Mouse (Mus musculus) testis, postnatal 10 days (tissue): Measurements from ENCODE around the gene Sh3bp5.

Experiments
- DNase-seq: peaks from one replicate; pipeline ENCODE4 v3.0.0; 2021; ENCODE audit warnings: low spot score

The Sh3bp5 gene

DNA sequence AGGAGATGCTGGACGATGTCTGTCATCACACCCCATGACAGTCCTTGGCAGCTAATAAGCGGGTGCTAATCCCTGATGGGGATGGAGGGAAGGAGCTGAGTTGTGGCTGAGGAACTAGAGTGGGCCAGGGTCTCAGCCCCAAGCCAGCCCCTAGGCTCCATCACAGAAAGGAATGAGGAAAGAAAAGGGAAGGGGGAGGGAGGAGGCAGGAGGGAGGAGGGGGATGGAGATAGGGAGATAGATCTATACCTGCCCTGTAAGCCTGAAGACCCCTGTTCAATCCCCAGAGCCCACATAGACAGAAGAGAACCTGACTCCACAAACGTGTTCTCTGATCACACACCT is 42.4 kb downstream of the Sh3bp5 start:
- no peak for DNase-seq

DNA sequence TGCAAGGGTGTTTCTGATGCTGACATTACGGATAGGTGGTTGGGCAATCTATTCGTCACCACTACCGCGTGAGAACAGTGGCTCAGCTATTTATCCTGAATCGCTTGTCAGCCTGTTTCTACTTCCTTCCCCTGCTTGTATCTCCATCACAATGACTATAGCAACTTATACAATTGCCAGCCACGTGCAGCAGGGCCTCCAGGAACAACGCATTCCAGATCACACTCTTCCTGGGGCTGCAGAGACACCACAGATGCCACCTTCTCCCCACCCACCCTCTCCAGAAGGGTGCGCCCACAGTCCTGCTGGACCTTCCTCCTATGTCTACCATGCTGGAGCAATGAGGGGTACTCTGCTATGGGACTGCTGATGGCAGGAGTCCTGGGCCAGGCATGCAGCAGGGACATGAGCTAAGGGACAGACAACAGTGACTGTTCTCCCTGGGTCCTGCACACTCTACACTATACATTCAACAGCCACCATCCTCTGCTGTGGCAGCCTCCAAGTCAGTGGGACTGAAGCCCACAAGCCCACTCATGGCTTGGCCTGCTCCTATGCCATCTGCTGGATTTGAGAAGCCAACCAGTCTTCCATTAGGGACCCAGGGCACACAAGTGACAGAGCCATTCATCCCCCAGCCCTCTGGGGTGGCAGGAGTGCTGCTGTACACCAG is 42.9 kb downstream of the Sh3bp5 start:
- no peak for DNase-seq

DNA sequence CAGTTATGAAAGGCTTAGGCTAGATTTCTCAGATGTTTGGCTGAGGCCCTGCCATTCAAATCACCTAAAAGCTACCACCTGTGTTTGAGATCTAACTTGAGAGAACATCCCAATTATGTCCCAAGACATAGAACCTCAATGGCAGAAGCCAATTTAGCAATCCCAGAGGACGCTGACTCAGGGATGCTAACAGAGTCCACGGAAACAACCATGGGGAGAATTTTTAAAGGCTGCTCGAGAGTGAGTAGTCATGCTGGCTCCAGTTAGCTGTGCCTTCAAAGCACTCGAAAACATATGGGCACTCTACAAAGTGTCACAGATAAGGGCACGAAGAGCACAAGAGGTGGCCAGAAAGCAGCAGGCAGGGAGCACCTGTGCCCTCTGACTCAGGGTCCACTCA is 43.6 kb downstream of the Sh3bp5 start:
- DNase-seq, result no peak

- DNase-seq, result no peak
Measured at GRCm38 (mm10) chr14:31389421-31390147, 46.3 kb downstream of the Sh3bp5 start.

DNA sequence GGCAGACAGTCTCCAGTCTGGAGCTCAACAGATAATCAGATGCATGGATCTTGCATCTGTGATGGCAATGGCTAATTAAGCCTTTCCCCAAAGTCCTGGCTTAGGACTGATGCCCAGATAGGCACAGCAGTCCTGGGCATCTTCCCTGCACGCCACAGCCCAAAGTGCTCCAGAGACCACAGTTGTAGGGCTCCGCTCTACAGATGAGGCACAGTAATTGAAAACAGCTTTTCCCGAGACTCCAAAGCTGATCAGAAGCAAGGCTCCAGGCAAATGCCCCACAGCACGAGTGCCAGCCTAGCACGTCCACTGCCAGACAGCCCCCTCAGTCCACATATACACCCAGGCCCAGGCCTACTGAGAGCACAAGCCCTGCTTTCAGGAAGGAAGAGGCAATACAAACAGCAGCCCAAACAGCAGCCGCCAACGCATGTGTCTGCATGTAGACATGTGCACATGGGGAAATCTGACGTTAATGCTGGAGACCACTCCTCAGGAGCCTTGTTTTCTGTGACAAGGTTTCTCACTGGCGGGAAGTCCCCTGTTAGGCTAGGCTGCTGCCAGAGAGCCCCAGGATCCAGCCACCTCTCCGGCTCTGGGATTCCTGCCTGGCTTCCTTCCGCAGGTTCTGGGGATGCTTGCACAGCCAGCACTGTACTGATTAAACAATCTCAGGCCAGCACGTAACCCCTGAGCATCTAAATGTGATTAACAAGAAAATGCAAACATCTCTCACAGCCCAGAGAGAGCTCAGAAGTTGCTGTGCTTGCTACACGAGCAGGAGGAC is 47.6 kb downstream of the Sh3bp5 start:
- no peak for DNase-seq

DNA sequence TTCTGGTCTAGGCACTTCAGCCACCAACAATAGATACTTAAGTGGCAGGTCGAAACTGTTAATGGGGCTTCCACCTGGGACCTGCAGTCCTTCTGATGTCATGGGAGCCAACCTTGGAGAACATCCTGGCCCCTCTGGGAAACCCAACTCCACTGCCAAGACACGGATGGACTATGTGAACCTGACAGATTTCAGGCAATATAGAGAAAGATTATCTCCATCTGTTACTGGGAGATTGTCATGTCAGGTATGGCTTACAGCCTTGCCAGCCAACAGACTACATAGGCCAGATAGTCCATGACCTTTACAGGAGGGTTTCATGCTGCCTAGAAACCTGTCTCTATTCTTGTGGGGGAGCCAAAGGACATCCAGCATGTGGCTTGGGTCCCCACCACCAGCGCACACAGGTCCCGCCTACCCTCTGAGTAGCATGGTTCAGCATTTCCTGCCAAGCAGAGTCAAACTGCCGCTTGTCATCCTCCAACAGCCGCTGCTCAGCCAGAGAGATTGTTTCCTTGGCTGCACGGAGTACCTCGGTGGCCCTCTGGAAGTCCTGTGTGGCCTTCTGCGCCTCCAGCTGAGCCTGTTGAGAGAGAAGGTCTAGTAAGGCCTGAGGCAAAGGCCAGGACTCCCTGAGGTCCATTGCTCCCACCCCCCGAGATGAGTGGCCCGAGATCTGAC is 48.4 kb downstream of the Sh3bp5 start:
- DNase-seq, result no peak

DNA sequence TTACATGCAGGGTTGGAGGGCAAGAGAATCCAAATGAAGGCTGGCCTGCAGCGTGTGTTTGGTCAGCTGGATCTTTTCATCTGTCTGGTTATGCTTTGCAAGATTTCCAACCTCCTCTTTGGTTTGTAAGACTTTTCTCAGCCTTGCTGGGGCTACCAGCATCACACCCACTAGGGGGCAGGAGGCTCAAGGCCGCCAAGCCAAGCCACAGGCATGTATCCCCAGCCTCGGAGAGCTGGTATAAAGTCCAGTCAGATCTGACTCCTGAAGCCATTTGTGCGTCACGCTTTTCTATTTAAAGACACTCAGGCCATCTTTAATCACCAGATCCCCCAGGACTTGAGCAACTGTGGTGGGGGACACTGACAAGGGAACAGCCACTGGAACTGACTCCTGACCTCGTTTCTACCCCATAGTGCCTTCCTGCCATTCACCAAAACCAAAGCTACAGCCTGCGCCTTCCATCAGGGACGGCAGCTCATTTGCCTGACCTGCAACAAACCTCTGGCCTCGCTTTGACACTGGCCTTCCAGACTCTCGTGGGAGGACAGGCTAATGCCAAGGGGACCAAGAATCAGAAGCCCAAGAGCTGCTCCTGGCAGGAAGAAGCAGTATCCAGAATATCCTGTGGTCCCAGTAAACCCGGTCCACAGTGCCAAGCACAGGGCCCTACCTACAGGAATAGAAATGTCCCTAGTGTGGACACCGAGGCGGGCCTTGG is 49.7 kb downstream of the Sh3bp5 start:
- DNase-seq, result peak; percentile 86

GRCm38 (mm10) chr14:31385406-31385805 is 50.5 kb downstream of the Sh3bp5 start:
- DNase-seq, result no peak

DNA sequence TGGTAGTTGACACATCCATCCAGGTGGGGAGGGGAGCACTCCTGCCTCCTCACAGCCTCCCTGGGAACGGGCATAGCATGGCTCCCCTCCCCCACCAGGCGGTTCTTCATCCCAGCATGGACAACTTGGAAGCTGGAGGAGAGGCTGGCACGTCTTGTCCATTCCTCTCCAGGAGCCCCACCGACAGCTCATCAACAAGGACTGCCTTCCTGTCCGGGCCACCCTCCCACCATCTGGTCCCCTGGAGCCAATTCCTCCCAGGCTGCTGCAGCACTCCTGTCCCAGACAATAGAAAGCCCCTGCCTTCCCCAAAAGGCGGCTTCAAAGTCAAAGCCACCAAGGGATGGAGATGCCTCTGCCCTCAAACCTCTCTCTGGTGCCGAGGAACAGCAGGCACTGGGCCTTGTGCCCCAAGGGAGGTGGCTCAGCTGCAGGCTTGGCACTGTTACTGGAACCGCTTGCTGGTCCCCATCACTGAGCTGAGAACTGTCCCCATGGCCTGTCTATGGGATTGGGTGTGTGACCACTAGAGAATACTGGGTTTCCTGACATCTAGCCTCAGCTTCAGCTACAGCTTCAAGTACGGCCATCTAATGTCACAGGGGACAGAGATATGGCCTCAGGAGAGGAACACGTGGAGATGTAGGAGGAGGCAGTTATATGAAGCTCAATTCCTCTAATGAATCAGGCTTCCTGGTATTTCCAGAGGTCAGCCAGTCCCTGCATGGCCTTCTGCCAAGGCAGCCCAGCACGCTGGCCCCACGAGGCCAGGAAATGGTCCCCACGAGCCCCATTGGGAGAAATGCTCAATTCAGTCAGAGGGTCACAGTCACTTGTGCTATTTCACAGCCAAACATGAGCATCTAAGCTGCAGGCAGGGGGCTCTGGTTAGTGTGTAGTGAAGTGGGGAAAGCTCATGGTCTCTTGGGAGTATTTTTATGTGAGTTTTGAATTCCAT is 51.2 kb downstream of the Sh3bp5 start:
- DNase-seq, result no peak

GRCm38 (mm10) chr14:31383470-31384050 is 52.3 kb downstream of the Sh3bp5 start:
- no peak for DNase-seq

- DNase-seq, result no peak
Measured at GRCm38 (mm10) chr14:31382276-31382675, 53.6 kb downstream of the Sh3bp5 start.

DNA sequence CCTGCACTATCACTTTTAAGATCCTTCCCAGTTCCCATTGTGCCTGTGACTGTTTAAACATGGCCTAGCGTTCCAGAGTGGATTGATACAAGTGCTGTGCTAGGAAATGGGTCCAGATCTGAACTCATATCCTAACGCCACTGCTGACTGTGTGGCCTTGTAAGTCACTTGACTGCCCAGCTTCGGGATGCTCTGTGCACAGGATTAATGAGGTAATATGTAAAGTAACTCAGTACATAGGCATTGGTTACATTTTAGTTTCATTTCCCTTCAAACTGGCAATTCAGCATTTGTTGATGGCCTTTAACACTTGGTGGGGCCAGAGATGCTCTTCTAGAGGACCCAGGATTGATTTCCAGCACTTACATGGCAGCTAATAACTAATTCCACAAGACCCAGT is 59.5 kb downstream of the Sh3bp5 start:
- DNase-seq, result no peak

GRCm38 (mm10) chr14:31374390-31374789 is 61.5 kb downstream of the Sh3bp5 start:
- DNase-seq, result no peak

DNA sequence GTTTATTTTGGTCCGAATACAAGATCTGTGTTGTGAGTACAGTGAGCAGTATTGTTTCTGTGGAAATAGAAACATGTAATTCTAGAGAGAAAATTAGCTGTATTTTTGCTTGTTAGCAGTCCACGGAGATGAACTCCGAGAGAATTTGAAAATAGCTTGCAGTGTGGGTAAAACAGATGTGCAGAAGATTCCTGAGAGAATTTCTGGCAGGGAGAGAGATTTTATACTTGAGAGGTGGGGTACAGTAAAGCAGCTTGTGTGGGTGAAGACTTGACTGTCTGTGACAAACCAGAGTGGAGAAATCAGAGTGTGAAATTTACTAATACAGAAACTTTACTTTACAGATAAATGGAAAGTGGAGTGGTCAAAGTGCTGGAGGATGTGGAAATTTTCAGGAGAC is 66.5 kb downstream of the Sh3bp5 start:
- no peak for DNase-seq

DNA sequence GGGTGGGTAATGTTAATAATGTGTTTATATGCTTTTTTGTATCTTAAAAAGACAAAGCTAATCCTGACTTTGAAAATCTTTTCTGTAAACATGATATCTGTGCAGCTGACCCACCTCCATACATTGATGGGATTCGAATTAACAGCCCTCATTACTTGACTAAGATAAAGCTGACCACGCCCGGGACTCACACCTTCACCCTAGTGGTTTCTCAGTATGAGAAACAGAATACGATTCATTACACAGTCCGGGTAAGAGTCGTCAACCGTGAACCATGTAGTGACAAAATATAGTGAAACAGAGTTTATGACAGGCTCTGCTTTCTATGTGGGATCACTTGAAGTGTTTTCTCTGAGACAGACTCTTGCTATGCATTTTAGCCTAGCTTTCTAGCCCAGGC is 67.9 kb downstream of the Sh3bp5 start:
- no peak for DNase-seq

DNA sequence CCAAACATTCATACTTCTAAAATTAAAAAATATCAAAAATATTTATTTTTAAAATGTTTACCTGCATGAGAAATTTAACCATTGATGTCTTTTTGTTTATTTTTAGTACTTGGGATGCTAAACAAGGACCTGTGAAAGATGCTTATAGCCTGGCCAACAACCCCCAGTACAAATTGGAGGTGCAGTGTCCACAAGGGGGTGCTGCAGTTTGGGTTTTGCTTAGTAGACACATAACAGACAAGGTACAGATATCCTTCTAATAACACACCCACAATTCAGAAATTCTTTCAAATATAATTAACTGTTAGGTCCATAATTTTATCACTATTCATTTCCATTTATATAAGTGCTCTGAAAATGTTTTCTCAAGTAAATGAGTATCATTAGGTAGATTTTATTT is 70.5 kb downstream of the Sh3bp5 start:
- DNase-seq, result peak; percentile 87

GRCm38 (mm10) chr14:31364589-31364988 is 71.3 kb downstream of the Sh3bp5 start:
- DNase-seq, result no peak

- DNase-seq, result no peak
Measured at GRCm38 (mm10) chr14:31362236-31362635, 73.6 kb downstream of the Sh3bp5 start.

DNA sequence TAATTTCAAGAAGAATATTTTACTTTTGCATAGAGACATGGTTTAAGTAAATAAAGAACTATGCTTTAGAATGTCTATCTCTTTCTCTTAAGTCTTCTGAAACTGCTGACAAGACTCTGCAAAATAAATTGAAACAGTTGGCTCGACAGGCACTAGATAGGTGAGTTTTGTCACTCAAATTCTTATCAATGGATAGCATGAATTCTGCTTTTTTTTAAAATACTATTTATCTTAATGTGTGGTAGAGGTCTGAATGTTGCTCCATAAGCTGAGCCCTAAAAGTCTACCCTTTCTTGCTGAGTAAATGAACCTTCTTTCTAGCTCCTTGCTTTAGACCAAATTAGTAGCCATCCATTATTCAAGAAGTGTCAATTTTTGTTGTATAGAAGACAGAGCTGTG is 90.5 kb downstream of the Sh3bp5 start:
- no peak for DNase-seq

DNA sequence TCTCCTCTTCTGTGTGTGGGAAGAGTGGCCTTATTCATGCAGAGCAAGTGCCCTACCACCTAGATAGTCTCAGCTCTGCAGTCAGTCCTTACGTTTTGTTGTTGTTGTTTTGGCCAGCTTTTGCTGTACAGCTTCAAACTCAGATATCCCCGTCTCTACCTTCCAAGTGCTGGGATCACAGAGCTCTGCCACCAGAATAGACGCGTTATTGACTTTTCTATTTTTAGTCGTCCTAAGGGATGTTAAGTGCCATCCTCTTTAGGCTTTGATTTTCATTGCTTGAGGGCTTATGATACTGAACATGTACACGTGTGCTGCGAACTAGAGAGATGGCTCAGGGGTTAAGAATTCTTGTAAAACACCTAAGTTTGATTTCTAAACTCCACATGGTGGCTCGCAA is 92.6 kb downstream of the Sh3bp5 start:
- no peak for DNase-seq
